Mouse (Mus musculus) CD4-positive helper T cell, adult 2 months (primary cell): ENCODE results near the gene Xrcc1.
A peak's percentile ranks its signal among the peaks of the same experiment; 100 is the strongest.

ENCODE experiments used
- DNase-seq: peaks from one replicate; pipeline ENCODE4 v3.0.0-alpha.2; 2012; ENCODE audit warnings: low read depth, missing footprints, low spot score

The Xrcc1 gene

DNA sequence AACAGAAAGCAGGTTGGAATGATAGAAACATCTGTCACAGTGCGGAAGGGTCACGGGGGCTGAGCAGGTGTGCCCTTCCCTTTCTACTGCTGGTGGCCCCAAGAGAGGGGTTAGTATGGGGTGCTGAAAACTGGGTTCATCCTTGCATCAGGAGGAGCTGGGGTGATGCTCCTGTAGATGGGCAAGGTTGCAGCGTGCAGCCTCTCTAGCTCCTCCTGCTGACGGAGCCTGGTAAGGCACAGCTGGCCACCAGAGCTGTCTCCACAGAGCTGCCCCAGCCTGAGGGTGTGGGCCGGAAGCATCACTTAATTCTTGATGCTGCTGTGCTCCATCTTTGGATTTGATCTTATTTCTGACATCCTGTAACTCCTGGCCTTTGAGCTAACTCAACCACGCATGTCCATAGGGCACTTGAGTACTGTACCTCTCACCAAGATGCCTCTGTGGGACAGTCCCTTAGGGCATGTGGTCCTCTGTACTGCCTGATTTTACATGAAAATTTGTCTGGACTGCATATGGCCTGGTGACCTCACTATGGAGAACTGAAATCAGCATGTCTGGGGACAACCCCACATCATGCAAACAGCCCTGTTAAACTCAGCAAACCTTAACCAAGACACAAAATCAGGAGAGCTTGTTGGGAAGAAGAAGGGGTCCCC is 18.6 kb downstream of the Xrcc1 start:
- peak; percentile 75 for DNase-seq

DNA sequence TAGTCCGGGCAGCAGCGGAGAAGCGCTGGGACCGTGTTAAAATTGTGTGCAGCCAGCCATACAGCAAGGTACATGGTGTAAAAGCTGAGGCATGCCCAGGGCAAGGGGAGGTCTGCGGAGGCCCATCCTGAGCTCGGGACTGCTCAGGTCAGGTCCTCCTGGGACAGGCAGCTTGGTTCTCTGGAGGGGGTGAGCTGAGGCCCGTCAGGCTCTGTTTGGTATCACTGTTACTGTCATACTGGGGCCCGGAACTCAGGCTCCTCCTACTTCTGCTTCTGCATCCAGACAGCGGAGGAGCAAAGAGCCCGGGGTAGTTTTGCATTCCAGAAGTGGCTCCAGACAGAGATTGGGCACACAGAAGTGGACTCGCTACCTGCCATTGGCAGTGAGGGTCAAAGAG is 19.5 kb downstream of the Xrcc1 start:
- DNase-seq: no peak

DNA sequence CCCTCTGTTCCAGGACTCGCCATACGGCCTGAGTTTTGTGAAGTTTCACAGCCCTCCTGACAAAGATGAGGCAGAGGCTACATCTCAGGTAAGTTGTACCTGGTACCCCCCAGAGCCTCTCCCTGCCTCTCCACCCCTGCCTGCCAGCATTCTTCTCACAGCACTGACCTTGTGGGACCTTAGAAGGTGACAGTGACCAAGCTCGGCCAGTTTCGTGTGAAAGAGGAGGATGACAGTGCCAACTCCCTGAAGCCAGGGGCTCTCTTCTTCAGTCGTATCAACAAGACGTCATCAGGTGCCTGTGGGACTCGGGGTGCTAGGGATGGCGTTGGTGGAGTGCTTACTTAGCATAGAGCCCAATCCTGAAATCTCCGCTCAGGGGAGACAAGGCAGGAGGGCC is 20.1 kb downstream of the Xrcc1 start:
- no peak for DNase-seq

- no peak for DNase-seq
These were observed 22.4 kb downstream of the Xrcc1 start for GRCm38 (mm10) chr7:24568512-24568911.

DNA sequence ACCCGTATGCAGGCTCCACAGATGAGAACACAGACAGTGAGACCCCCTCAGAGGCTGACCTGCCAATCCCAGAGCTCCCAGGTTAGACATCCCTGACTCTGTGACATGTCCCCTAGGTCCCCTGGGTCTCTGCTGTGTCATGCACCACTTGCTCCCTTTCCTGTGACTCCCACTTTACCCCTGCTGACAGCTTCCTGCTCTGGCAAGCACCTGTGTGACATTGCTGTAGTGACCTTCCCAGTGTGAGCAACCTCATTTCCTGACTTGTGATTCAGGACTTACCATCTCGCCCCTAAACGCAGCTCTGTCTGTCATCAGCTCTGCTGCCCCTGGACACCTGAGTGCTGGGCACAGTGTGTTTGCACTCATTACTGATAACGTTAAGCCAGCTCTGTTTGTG is 25.0 kb downstream of the Xrcc1 start:
- no peak for DNase-seq

- DNase-seq: peak; percentile 9
These were observed 26.4 kb downstream of the Xrcc1 start for GRCm38 (mm10) chr7:24572455-24572854.

DNA sequence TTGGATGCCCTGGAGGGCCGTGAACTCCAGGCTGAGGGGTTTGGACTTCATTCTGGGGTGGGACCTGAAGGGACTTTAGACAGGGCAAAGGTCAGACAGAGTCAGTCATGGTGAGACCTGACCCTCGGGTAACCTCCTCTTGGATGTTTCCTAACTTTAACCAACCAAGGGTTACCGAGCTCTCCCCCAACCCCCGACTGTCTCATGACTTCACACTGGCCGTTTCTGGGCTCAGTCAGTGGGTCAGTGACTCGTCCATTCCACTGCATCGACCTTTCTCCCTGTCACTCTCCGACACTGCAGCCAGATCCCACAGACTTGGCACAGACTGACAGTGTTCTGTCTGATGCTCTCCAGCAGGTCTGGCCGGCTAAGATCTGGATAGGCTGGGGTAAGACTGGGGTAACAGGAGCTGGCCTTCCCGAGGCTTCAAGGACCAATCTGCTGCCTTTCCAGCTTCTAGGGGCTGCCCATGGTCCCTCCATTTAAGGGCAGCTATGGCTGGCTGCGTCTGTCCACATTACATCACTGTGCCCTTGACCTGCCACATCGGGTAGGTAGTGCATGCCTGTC is 28.2 kb downstream of the Xrcc1 start:
- DNase-seq: no peak

DNA sequence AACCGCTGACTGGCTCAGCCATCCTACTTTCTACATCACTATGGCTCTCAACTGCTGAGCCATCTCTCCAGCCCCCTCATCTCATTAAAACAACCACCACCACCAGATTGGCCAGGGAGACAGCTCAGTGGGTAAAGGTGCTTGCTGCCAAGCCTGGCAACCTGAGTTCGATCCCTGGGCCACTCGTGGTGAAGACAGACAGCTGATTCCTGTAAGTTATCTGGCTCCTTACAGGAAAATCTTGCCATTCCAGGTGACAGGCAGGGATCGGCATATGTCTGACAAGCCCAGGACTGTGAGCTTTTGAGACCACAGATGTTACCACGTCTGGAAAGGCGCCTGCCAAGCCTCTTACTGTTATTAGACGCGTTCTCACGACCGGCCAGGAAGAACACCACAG is 31.7 kb downstream of the Xrcc1 start:
- no peak for DNase-seq

DNA sequence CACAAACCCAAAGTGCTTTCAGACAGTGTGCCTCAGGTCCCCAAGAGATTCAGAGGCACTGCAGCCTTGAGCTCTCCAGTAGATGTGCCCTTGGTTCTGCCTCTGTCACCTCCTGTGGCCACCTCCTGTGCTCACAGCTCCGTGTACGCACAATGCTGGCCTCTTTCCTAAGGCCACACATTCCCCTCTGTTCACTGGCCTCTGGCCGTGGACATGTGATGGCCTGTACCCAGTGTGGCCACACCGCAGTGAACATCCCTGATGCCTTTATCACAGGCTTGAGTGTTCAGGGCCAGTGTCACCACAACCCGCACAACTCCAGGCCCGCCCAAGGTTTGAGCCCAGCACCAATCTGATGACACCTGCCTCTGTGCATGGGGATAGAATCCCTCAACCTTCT is 38.8 kb downstream of the Xrcc1 start:
- no peak for DNase-seq

- no peak for DNase-seq
These were observed 39.9 kb downstream of the Xrcc1 start for GRCm38 (mm10) chr7:24585995-24586394.

DNA sequence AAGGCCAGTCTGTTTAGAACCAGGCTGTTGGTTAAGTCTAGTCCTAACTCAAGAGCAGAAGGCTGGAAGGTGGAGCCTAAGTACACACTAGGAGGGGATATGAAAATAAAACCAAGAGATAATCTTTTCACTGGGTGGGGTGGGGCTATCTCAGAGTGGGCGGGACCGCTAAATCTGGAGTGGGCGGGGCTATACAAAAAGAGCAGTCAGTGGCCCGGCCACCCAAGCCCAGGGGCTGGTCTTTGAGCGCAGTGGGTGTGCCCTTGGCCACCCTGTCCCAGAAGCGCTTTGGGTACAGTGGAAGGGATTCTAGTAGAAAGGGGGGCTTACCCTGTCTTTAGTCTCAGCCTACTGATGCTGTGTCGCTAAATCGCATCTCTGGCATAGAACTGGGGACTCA is 40.7 kb downstream of the Xrcc1 start:
- DNase-seq: no peak

- peak; percentile 22 for DNase-seq
These were observed 41.4 kb downstream of the Xrcc1 start, which contains the start of the genes Ethe1 and Zfp575 for GRCm38 (mm10) chr7:24587330-24588105. Gene Ethe1 (plus strand): TSS chr7:24587543. Gene Zfp575 (minus strand): TSS chr7:24587641.

GRCm38 (mm10) chr7:24588336-24588735 is 42.2 kb downstream of the Xrcc1 start:
- no peak for DNase-seq

DNA sequence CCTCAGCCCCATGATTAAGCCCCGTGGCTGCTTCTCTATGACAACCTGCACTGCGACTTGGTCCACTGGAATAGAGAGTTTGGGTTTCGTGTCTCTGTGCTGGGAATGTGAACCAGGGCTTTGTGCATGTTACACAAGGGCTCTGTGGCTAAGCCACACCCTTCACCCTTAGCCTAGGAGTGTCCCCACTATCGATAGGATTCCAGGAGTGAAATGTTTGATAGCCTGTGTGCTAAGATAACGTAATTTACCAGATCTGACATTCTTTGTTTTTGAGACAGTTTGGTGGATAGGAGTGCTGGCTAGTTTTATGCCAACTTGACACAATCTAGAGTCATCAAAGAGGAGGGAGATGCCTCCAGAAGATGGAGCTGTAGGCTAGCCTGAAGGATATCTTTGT is 45.6 kb downstream of the Xrcc1 start:
- DNase-seq: no peak

DNA sequence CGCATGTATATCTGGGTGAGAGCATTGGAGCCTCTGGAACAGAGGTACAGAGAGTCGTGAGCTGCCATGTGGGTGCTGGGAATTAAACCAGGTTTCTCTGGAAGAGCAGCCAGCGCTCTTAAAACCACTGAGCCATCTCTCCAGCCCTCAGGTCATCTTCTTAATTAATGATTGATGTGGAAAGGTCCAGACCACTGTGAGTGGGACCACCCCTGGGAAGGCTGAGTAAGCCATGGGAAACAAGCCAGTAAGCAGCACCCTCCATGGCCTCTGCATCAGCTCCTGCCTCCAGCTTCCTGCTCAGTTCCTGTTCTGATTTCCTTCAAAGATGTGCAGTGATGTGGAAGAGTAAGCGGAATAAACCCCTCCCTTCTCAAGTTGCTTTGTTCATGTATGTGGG is 46.1 kb downstream of the Xrcc1 start:
- no peak for DNase-seq

DNA sequence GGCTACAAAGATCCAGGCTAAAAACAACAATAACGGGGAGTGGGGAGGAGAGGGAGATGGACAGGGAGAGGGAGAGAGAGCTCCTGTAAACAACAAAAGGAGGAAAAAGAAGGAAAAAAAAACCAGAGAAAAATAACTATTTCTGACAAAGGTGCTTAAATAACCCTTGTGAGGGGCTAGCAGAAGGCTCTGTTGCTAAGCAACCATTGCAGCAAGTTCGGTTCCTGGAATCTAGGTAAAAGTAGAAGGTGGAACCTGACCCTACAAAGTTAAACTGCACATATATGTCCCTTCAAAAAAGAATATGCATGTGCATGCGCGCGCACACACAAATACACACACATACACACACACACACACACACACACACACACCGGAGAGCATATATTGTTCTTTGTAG is 46.7 kb downstream of the Xrcc1 start:
- no peak for DNase-seq

GRCm38 (mm10) chr7:24593621-24594308 is 47.7 kb downstream of the Xrcc1 start:
- peak; percentile 82 for DNase-seq

DNA sequence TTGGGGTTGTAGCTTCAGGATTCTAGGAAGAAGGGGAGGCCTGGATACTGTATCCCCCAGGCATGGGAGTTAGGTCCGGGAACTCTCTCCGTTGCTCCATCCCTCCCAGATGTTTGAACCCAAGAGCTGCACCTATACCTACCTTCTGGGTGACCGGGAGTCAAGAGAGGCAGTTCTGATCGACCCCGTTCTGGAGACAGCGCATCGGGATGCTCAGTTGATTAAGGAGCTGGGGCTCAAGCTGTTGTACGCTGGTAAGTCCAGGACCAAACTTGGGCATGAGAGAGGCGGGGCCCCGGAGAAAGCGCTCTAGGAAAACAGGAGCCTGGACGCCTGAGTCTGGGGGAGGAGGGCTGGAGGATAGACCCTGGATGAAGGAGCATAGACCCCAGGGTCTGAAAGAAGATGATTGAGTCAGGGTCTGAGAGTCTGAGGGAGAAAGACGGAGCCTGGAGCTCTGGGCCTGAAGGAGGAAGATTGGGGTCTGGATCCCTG is 48.3 kb downstream of the Xrcc1 start:
- DNase-seq: no peak

GRCm38 (mm10) chr7:24595464-24595863 is 49.4 kb downstream of the Xrcc1 start:
- DNase-seq: no peak

DNA sequence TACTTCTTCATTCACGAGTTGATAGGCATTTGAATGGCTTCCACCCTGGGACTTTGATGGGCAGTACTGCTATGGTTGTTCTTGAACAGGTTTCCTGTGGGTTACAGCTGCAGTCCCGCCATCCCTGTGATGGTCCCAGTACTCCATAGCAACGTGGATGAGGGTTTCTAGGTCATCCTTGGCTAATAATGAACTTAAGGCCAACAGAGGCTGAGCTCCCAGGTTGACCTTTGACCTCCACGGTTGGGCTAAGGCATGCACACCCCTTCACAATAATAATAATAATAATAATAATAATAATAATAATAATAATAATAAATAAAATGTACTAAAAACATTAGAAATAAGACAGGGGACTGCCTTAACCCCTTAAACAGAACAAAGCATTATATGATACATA is 52.0 kb downstream of the Xrcc1 start:
- no peak for DNase-seq

DNA sequence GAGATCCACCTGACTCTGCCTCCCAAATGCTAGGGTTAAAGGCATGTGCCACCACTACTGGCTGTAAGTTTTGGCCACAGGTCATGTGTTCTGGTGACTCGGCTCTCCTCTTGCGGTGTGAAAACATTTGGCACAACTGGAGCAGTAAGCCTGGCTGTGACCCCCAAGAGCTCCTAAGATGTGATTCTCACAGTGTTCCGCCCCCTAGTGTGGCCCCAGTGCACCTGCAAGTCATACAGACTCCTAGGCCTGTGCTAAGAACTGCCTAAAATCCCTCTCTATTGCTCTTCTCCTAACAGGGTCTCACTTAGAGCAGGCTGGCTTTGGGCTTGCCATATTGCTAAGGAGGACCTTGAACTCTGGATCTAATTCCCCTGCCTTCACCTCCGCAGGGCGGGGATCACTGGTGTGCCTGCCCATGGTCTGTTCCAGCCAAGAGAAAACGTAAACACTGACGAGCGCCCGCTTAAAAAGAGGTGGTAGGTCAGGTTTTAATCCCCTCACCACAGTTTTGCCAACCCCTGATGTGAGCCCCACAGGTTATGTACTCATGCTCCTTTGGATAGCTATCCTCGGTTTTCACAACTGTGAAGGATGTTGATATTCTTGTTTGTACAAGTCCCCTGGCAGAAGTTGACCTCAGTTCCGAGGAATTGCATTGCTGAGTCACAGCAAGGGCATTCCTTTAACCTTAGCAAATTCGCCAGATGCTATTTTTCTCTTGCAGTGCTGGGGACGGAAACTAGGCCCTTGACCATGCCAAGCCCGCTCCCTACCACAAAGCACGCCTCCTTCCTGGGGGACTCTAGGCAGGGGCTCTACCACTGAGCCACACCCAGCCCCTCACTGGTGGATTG is 53.4 kb downstream of the Xrcc1 start:
- no peak for DNase-seq
